Mouse (Mus musculus) left cerebral cortex, postnatal 10 days (tissue): Measurements from ENCODE around the gene Ttyh1. TPM values are rescaled to one million over a fixed set of nuclear protein-coding genes. Genes with fewer than 3 reads are reported as not detected.
"Not testable (repeated sequence)": the region's sequence is repeated elsewhere in the genome, so short reads cannot be mapped to it uniquely, and the experiment has no call there.

Experiments used
- DNase-seq, 2 experiments: peaks; one replicate each; pipeline ENCODE4 v3.0.0; 2021 to 2022; ENCODE audit warnings: low spot score in 2 of 2, mixed read lengths in 1 of 2; ENCODE audit errors: extremely low spot score in 1 of 2
- intact Hi-C: fragments of 180-260 bp; cut with DNase I; formaldehyde crosslinking; loops from one replicate; pipeline ENCODE4 v1.15.1; 2025
- total RNA-seq, 2 experiments: library from RNA; stranded (reverse); gene quantifications; 2 replicates each; pipeline ENCODE4 v1.2.3; 2021

The Ttyh1 gene
- total RNA-seq, 2 experiments from 2014 or later = 570 to 685 TPM

- peak in 1 of 2 experiments; percentile 64 for DNase-seq
- intact Hi-C loops = no loop called here
Measured at GRCm38 (mm10) chr7:4150059-4150541, 30.9 kb downstream of the Ttyh1 start, which contains the start of gene Leng9. TSS of gene Leng9 (minus strand) at chr7:4150374.

- DNase-seq = peak in 1 of 2 experiments; percentile 66
- intact Hi-C loops = no loop called here
Measured at GRCm38 (mm10) chr7:4150811-4151221, 31.6 kb downstream of the Ttyh1 start.

- peak in 1 of 2 experiments; percentile 58 for DNase-seq
- intact Hi-C loops = no loop called here
Measured at GRCm38 (mm10) chr7:4151241-4151640, 32.0 kb downstream of the Ttyh1 start.

- no peak for DNase-seq
- intact Hi-C loops = no loop called here
Measured at GRCm38 (mm10) chr7:4154356-4154755, 35.1 kb downstream of the Ttyh1 start.

GRCm38 (mm10) chr7:4154976-4155375 lies 35.8 kb downstream of the Ttyh1 start:
- intact Hi-C loops = no loop called here
- no peak for DNase-seq

GRCm38 (mm10) chr7:4161596-4161995 lies 42.4 kb downstream of the Ttyh1 start:
- intact Hi-C loops, DNase-seq: not testable (repeated sequence)

GRCm38 (mm10) chr7:4163571-4164072 lies 44.4 kb downstream of the Ttyh1 start:
- intact Hi-C loops = no loop called here
- no peak for DNase-seq

- DNase-seq = peak in 1 of 2 experiments; percentile 67
- intact Hi-C loops = no loop called here
Measured at GRCm38 (mm10) chr7:4164090-4164910, 45.1 kb downstream of the Ttyh1 start, which contains the start of gene Cdc42ep5. TSS of gene Cdc42ep5 (minus strand) at chr7:4164860.

GRCm38 (mm10) chr7:4165286-4165685 lies 46.1 kb downstream of the Ttyh1 start:
- DNase-seq = no peak

GRCm38 (mm10) chr7:4167098-4167497 lies 47.9 kb downstream of the Ttyh1 start:
- no peak for DNase-seq
- intact Hi-C loops = no loop called here

More at GRCm38 (mm10) chr7:4165286-4165685, 46.1 kb downstream of the Ttyh1 start:
- intact Hi-C loops = no loop called here

- DNase-seq = no peak
- intact Hi-C loops = no loop called here
Measured at GRCm38 (mm10) chr7:4170193-4170938, 51.2 kb downstream of the Ttyh1 start.

GRCm38 (mm10) chr7:4178438-4178837 lies 59.2 kb downstream of the Ttyh1 start:
- DNase-seq = peak in 1 of 2 experiments; percentile 26
- intact Hi-C loops = no loop called here

Other genes with a start within 250 kb of the Ttyh1 start
- not detected for gene Gm14548, start 221.3 kb upstream of the Ttyh1 start, total RNA-seq
- gene Lilra6, start 203.9 kb upstream of the Ttyh1 start, total RNA-seq = not detected
- gene Lair1, start 56.2 kb upstream of the Ttyh1 start, total RNA-seq = 1 to 10 TPM; 3.9 to 4.7 TPM
- 100 to 1,000 TPM; 160 to 166 TPM for gene Leng8, start 17.6 kb downstream of the Ttyh1 start, total RNA-seq
- 1 to 10 TPM; 5.2 to 6.2 TPM for gene Leng9, start 31.0 kb downstream of the Ttyh1 start, total RNA-seq
- gene Cdc42ep5, start 45.5 kb downstream of the Ttyh1 start, total RNA-seq = 1 to 10 TPM; 3.3 to 3.4 TPM
- gene Lilra5, start 118.3 kb downstream of the Ttyh1 start, total RNA-seq = not detected
- gene Ncr1, start 218.3 kb downstream of the Ttyh1 start, total RNA-seq = not detected